Mouse (Mus musculus): ENCODE data around the gene Dync1h1. TPM values are rescaled to one million over a fixed set of nuclear protein-coding genes. Genes with fewer than 3 reads are reported as not detected.
A peak's percentile ranks its signal among the peaks of the same experiment; 100 is the strongest.
"Not testable (repeated sequence)": the region's sequence is repeated elsewhere in the genome, so short reads cannot be mapped to it uniquely, and the experiment has no call there.

The Dync1h1 gene
- polyA plus RNA-seq, 1 experiment = 373 TPM

DNA sequence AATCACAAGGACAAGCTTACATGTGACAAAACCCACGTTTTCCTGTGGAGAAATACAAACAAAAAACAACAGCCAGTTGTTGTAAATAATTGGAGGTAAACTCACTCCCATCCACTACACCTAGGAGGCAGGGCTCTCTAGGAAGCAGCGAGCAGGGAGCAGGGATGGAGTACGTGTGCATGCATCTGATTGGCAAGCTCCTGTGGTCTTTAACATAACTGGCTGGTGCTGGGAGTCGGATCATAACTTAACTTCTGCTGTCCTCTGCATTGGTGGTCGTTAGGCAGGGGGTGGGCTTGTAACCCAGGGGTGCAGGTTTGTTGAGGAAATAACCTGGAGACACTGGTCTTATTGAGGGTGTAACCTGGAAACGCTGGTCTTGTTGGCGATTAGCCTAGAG, 102.4 kb downstream of the Dync1h1 start:
- 80% methylated on average over 7 of the region's 7 CpGs for WGBS

DNA sequence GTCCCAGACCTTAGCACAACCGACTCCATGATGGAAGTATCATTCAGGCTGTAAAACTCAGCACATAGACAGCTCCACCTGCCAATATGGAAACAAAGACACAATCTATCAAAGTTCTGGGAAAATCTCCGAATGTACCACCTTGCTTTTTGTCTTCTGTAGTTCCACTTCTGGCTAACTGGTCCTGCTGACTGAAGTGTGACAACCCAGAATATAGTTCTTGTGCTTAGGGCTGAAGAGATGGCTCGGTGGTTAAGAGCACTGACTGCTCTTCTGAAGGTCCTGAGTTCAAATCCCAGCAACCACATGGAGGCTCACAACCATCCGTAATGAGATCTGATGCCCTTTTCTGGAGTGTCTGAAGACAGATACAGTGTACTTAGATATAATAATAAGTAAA, 104.2 kb downstream of the Dync1h1 start:
- H3K4me1 ChIP-seq (ENCODE audit: control insufficient read depth, insufficient read depth, low read length) = peaks cover 13% of the 10 kb centered on the region; the same call in 1 of the 2 replicates
- not testable (repeated sequence) for H3K27ac ChIP-seq (ENCODE audit: insufficient read depth, low read depth, low read length); H3K4me3 ChIP-seq (ENCODE audit: insufficient read depth, low read depth, low read length)
- WGBS = 88% methylated on average over 4 of the region's 4 CpGs

More for the DNA sequence above, 102.4 kb downstream of the Dync1h1 start:
- Histone ChIP-seq H3K27ac (ENCODE audit: insufficient read depth, low read depth, low read length) (no peak overlapping the region), H3K4me1 (ENCODE audit: control insufficient read depth, insufficient read depth, low read length) (peaks cover 13% of the 10 kb centered on the region), H3K4me3 (ENCODE audit: insufficient read depth, low read depth, low read length) (no peak overlapping the region)
- TF ChIP-seq CTCF (IDR thresholded peaks at IDR 0.05; ENCODE audit: insufficient read depth, low read depth, low read length) (no peak), POLR2A (IDR thresholded peaks at IDR 0.05; ENCODE audit: insufficient read depth, low read depth, low read length) (no peak)

DNA sequence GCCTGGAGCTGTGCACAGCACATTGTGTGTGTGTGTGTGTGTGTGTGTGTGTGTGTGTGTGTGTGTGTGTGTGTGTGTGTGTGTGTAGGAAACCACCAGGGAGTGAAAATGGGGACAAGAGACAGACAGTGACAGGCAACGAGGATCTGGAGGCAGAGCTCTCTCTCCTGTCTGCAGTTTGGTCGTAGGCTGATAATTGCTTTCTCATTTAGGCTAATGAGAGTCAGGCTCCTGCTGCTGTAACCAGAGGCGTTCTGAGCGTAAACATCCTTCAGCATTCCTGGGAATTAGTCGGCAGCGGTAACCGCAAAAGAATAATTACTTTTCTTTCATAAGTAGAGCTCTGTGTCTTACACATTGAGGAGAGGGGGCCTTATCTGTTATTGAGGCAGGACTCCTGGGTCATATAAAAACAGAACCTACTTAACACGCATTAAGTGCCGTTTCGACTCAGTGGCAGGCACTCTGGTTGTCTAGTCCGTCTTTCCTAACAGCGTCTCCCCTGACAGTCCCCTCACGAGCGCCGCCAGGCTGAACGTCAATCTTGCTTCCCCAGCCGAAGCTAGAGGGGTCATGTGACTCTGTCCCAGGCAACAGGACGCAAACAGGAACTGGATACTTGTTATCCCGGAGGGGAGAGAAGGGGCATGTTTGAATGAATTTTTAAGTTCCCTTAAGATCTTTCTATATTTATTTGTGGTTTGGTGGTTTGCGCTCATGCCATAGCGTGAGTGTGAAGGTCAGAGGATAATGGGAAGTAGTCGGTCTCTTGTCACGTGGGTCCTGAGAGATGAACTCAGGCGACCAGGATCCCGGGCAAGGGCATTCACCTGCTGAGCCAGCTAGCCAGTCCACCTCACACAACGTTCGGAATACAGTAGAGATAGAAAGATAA, 105.3 kb downstream of the Dync1h1 start:
- TF ChIP-seq POLR2A (IDR thresholded peaks at IDR 0.05; ENCODE audit: insufficient read depth, low read depth, low read length) (no peak), CTCF (IDR thresholded peaks at IDR 0.05; ENCODE audit: insufficient read depth, low read depth, low read length) (no peak)
- Histone ChIP-seq H3K4me3 (ENCODE audit: insufficient read depth, low read depth, low read length) (peak overlapping the region; percentile 35), H3K4me1 (ENCODE audit: control insufficient read depth, insufficient read depth, low read length) (peaks cover 13% of the 10 kb centered on the region; the same call in 1 of the 2 replicates), H3K27ac (ENCODE audit: insufficient read depth, low read depth, low read length) (peak overlapping the region; percentile 73)
- 5% methylated on average over 27 of the region's 27 CpGs for WGBS

GRCm38 (mm10) chr12:110707451-110707850, 106.2 kb downstream of the Dync1h1 start:
- no peak overlapping the region for H3K4me3 ChIP-seq (ENCODE audit: insufficient read depth, low read depth, low read length)
- H3K4me1 ChIP-seq (ENCODE audit: control insufficient read depth, insufficient read depth, low read length) = peaks cover 13% of the 10 kb centered on the region; the same call in 1 of the 2 replicates
- TF ChIP-seq CTCF (IDR thresholded peaks at IDR 0.05; ENCODE audit: insufficient read depth, low read depth, low read length) = no peak
- no peak for TF ChIP-seq POLR2A (IDR thresholded peaks at IDR 0.05; ENCODE audit: insufficient read depth, low read depth, low read length)
- no peak overlapping the region for H3K27ac ChIP-seq (ENCODE audit: insufficient read depth, low read depth, low read length)
- 90% methylated on average over 7 of the region's 7 CpGs for whole genome bisulfite sequencing

DNA sequence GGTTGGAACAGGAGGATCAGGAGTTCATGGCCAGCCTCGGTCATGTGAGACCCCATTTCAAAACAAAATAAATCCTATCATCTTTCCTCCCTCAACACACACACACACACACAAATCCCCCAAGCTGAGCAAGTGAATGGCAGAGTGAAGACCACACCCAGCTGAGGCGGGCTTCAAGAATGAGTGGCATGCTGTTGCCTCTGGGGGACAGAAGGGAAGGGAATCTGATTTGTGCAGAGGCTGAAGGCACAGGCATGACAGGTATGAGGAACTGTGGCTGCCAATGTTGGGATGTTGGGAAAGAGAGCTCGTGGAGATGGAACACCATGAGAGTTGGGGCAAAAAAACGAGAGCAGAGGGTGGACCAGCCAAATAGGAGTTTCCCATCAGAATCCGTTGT, 110.0 kb downstream of the Dync1h1 start:
- TF ChIP-seq POLR2A (IDR thresholded peaks at IDR 0.05; ENCODE audit: insufficient read depth, low read depth, low read length) = no peak
- no peak for TF ChIP-seq CTCF (IDR thresholded peaks at IDR 0.05; ENCODE audit: insufficient read depth, low read depth, low read length)
- WGBS = 75% methylated on average over 5 of the region's 5 CpGs

DNA sequence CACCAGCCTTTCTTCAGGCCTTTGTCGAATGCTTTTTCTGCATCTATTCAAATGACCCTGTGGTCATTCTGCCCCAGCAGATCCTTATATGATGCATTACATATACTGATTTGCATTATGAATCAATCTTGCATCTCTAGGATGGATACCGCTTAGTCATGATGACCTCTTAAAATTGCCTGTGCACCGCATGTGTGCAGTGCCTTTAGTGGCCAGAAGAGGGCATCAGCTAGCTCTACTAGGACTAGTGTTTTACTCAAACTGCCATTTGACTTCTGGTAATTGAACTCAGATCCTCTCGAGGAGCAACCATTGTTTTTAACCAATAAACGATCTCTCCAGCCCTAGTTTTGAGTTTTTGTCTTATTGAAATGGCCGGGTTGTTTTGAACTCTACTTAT, 112.5 kb downstream of the Dync1h1 start:
- no peak overlapping the region for H3K27ac ChIP-seq (ENCODE audit: insufficient read depth, low read depth, low read length)
- H3K4me1 ChIP-seq (ENCODE audit: control insufficient read depth, insufficient read depth, low read length) = no peaks in the 10 kb centered on the region
- no peak overlapping the region for H3K4me3 ChIP-seq (ENCODE audit: insufficient read depth, low read depth, low read length)
- TF ChIP-seq CTCF (IDR thresholded peaks at IDR 0.05; ENCODE audit: insufficient read depth, low read depth, low read length) = no peak
- TF ChIP-seq POLR2A (IDR thresholded peaks at IDR 0.05; ENCODE audit: insufficient read depth, low read depth, low read length) = no peak
- 92% methylated on average over 6 of the region's 6 CpGs for WGBS

More for the DNA sequence above, 110.0 kb downstream of the Dync1h1 start:
- Histone ChIP-seq H3K4me3 (ENCODE audit: insufficient read depth, low read depth, low read length) (no peak overlapping the region), H3K27ac (ENCODE audit: insufficient read depth, low read depth, low read length) (no peak overlapping the region), H3K4me1 (ENCODE audit: control insufficient read depth, insufficient read depth, low read length) (peaks cover 9% of the 10 kb centered on the region; the same call in 1 of the 2 replicates)

GRCm38 (mm10) chr12:110714215-110714614, 113.0 kb downstream of the Dync1h1 start:
- 96% methylated on average over 6 of the region's 6 CpGs for WGBS

DNA sequence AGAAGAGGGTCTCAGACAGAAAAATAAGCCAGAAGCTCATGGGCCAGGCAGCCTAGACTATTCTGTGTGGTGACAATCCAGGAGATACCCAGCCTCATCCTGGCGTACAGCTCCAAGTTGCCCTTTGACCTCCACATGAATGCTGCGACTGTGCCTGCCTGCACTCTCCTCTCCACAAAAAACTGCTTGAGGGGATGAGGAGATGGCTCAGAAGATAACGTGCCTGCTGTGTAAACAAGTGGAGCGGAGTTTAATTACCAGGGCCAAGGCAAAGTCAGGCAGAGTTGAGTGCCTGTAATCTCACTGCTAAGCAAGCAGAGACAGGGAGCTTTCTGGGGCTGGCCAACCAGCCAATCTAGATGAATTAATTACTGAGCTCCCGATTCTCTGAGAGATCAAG, 114.8 kb downstream of the Dync1h1 start:
- Histone ChIP-seq H3K4me3 (ENCODE audit: insufficient read depth, low read depth, low read length) (no peak overlapping the region), H3K27ac (ENCODE audit: insufficient read depth, low read depth, low read length) (no peak overlapping the region), H3K4me1 (ENCODE audit: control insufficient read depth, insufficient read depth, low read length) (no peaks in the 10 kb centered on the region)
- TF ChIP-seq CTCF (IDR thresholded peaks at IDR 0.05; ENCODE audit: insufficient read depth, low read depth, low read length) (no peak), POLR2A (IDR thresholded peaks at IDR 0.05; ENCODE audit: insufficient read depth, low read depth, low read length) (no peak)
- WGBS = 51% methylated on average over 5 of the region's 5 CpGs

More at GRCm38 (mm10) chr12:110714215-110714614, 113.0 kb downstream of the Dync1h1 start:
- no peak for TF ChIP-seq POLR2A (IDR thresholded peaks at IDR 0.05; ENCODE audit: insufficient read depth, low read depth, low read length)
- no peak for TF ChIP-seq CTCF (IDR thresholded peaks at IDR 0.05; ENCODE audit: insufficient read depth, low read depth, low read length)
- Histone ChIP-seq H3K4me1 (ENCODE audit: control insufficient read depth, insufficient read depth, low read length) (no peaks in the 10 kb centered on the region), H3K27ac (ENCODE audit: insufficient read depth, low read depth, low read length) (no peak overlapping the region), H3K4me3 (ENCODE audit: insufficient read depth, low read depth, low read length) (no peak overlapping the region)

Other genes starting within 250 kb of the Dync1h1 start
- gene Ppp2r5c, start 154.3 kb upstream of the Dync1h1 start, polyA plus RNA-seq (2012; ENCODE audit: insufficient read depth, insufficient read length, low replicate concordance, missing spikeins) = not detected in 2 replicates
- not detected in 2 replicates for gene 1700001K19Rik, start 81.2 kb downstream of the Dync1h1 start, polyA plus RNA-seq (2012; ENCODE audit: insufficient read depth, insufficient read length, low replicate concordance, missing spikeins)
- gene Hsp90aa1, start 101.3 kb downstream of the Dync1h1 start, polyA plus RNA-seq (2012; ENCODE audit: insufficient read depth, insufficient read length, low replicate concordance, missing spikeins) = 553 and 836 TPM in 2 replicates
- gene Wdr20, start 136.5 kb downstream of the Dync1h1 start, polyA plus RNA-seq (2012; ENCODE audit: insufficient read depth, insufficient read length, low replicate concordance, missing spikeins) = not detected in 2 replicates
- not detected in 2 replicates for gene Mok, start 239.5 kb downstream of the Dync1h1 start, polyA plus RNA-seq (2012; ENCODE audit: insufficient read depth, insufficient read length, low replicate concordance, missing spikeins)
- gene Zfp839, start 248.8 kb downstream of the Dync1h1 start, polyA plus RNA-seq (2012; ENCODE audit: insufficient read depth, insufficient read length, low replicate concordance, missing spikeins) = not detected in 2 replicates